Mouse (Mus musculus): ENCODE measurements around the gene Med13l.

Gene Med13l

DNA sequence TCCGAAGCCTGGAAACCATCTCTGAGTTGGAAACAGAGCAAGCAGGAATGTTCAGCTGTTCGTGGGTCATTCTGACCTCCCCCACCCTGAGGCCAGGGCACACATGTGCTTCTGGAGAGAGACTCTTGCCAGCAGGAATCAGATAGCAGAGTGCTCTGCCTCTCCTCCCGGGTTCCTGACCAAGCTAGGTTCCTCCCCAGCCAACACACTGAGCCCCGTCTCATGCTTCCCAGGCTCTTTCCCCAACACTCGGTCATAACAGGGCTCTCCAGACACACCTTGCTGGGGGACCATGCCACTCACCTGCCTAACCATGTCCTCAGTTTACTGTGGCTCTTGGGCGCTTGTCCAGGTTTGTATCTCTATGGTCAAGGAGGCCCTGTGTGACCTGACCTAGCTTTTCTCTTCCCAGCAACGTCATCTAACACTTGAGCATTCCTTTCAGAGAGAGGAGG lies 252.5 kb downstream of the Med13l start:
- no peak for DNase-seq

DNA sequence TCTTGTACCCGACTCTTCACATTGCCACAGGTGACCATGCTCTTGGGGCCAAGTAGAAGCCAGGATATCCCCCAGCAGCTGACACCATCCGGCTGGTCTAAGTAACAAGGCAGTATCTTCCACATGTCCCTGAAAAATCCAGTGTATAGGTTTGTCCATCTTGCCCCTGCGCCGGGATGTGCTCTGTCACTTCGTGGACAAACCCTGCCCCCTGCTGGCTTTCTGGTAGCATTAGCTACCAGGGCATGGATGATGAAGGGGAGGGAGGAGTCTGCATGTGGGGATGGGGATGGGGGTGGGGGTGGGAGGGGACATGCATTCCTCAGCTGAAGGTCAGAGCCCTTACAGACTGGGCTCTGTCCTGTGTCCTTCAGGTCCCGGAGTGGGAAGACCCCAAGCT lies 253.6 kb downstream of the Med13l start:
- no peak for DNase-seq

Data from right cerebral cortex, postnatal 4 days (tissue).